In the genomic region with DNA sequence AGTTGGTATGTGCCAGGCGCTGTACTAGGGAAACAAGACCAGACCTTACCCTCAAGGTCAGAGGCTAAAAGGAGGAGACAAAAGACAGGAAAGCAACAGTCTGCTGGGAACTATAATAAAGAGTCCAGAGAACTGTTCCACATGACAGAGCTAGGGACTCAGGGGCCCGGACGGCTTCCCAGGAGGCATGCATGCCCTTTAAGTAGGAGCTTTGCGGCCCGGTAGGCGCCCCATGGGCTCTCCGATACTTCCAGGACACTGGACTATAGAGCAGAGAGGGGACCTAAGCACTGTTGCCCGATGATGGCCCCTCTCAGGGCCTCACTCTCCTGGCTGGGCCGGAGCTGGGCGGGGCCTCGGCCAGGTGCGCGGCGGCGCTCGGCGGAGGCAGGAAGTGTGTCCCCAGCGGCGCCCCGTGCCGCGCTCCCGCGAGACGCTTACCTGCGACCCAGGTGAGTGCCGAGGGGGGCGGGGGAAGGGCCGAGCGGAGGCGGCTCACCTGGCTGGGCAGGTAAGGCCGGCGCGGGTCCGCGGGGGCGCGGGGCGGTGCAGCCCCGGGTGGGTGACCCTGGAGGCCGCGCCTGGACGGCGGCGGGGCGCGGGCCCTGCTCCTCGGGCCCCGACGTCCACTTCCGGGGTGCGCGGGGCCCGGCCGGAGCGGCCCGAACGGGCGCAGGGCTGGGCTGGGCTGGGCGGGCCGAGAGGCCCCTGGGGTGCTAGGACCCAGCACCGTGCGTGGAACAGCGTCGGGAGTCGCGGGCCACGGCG, we compare ENCODE assay signal across 8 mouse cellular contexts. TPM values are rescaled to one million over a fixed set of nuclear protein-coding genes. Genes with fewer than 3 reads are reported as not detected.
DNase-seq lines count a peak whose midpoint lies in the region; ATAC-seq and TF ChIP-seq lines count a peak whose summit lies in the region.

Gene Kdf1 (plus strand): TSS at position 363 of the 768 bp plus-strand sequence.

- no peaks in the 10 kb centered on the region for H3K9me3 ChIP-seq in embryonic facial prominence, embryonic 15.5 days (replicated peaks)
- H3K9me3 ChIP-seq in kidney, embryonic 15.5 days (replicated peaks), result no peaks in the 10 kb centered on the region
- H3K9me3 ChIP-seq in lung, postnatal 0 days (ENCODE audit: low read length), result no peaks in the 10 kb centered on the region

- H3K4me2 ChIP-seq in embryonic facial prominence, embryonic 15.5 days (replicated peaks), result peak within 1 kb of the TSS; percentile 54
- peak within 1 kb of the TSS; percentile 67 for H3K4me2 ChIP-seq in kidney, embryonic 15.5 days
- H3K4me2 ChIP-seq in lung, postnatal 0 days (replicated peaks; ENCODE audit: low read depth, low read length), result peak within 1 kb of the TSS; percentile 48

- no peaks in the 10 kb centered on the region for H3K36me3 ChIP-seq in embryonic facial prominence, embryonic 15.5 days
- no peaks in the 10 kb centered on the region for H3K36me3 ChIP-seq in kidney, embryonic 15.5 days
- H3K36me3 ChIP-seq in lung, postnatal 0 days (ENCODE audit: insufficient read depth, low read length), result no peaks in the 10 kb centered on the region

- TF ChIP-seq CTCF in lung, postnatal 0 days (IDR thresholded peaks at IDR 0.05), result no peak

- H3K27ac ChIP-seq in embryonic facial prominence, embryonic 15.5 days (replicated peaks), result no peak within 1 kb of the TSS
- peak within 1 kb of the TSS; percentile 88 for H3K27ac ChIP-seq in kidney, embryonic 15.5 days
- H3K27ac ChIP-seq in lung, postnatal 0 days (ENCODE audit: low read length), result peak within 1 kb of the TSS; percentile 73

- H3K9ac ChIP-seq in embryonic facial prominence, embryonic 15.5 days, result peak within 1 kb of the TSS; percentile 37
- H3K9ac ChIP-seq in kidney, embryonic 15.5 days, result peak within 1 kb of the TSS; percentile 60
- peak within 1 kb of the TSS; percentile 60 for H3K9ac ChIP-seq in lung, postnatal 0 days (replicated peaks; ENCODE audit: low read depth)

- peak within 1 kb of the TSS; percentile 53 for H3K4me3 ChIP-seq in embryonic facial prominence, embryonic 15.5 days (replicated peaks)
- peak within 1 kb of the TSS; percentile 65 for H3K4me3 ChIP-seq in kidney, embryonic 15.5 days (replicated peaks)
- H3K4me3 ChIP-seq in lung, postnatal 0 days (ENCODE audit: low read depth, low read length), result peak within 1 kb of the TSS; percentile 54

- peaks cover 39% of the 10 kb centered on the region for H3K27me3 ChIP-seq in embryonic facial prominence, embryonic 15.5 days
- H3K27me3 ChIP-seq in kidney, embryonic 15.5 days, result peaks cover 52% of the 10 kb centered on the region
- peaks cover 12% of the 10 kb centered on the region for H3K27me3 ChIP-seq in lung, postnatal 0 days (replicated peaks; ENCODE audit: insufficient read depth, low read length)

- peak; percentile 74 for ATAC-seq in embryonic facial prominence, embryonic 15.5 days (ENCODE audit: insufficient number of reproducible peaks, low FRiP score, low TSS enrichment, low read depth)
- peak; percentile 89 for ATAC-seq in kidney, embryonic 15.5 days (replicated peaks; ENCODE audit: low FRiP score)
- ATAC-seq in lung, postnatal 0 days, result peak; percentile 97

- no peak for TF ChIP-seq EP300 in lung, postnatal 0 days (IDR thresholded peaks at IDR 0.05)

- 3% methylated on average over 69 of the region's 69 CpGs for WGBS in embryonic facial prominence, embryonic 15.5 days
- WGBS in kidney, embryonic 15.5 days, result 2% methylated on average over 62 of the region's 69 CpGs
- WGBS in lung, postnatal 0 days, result 2% methylated on average over 46 of the region's 69 CpGs

- DNase-seq in embryo, embryonic 11 days, result peak; percentile 24
- no peak for DNase-seq in embryo, embryonic 9.5 days (ENCODE audit: extremely low spot score)
- DNase-seq in lung, postnatal 0 days (ENCODE audit: low spot score), result peak; percentile 84
- DNase-seq in urinary bladder, postnatal 36 days (ENCODE audit: low spot score in 2 of 2), result peak; percentile 68 to 71
- no peak for DNase-seq in retina, embryonic 14.5 days (ENCODE audit: low spot score)
- no peak for DNase-seq in thymus, postnatal 0 days (ENCODE audit: low spot score)

- H3K4me1 ChIP-seq in embryonic facial prominence, embryonic 15.5 days, result peaks cover 9% of the 10 kb centered on the region; the same call in 1 of the 2 replicates
- H3K4me1 ChIP-seq in kidney, embryonic 15.5 days, result peaks cover 9% of the 10 kb centered on the region; the same call in 1 of the 2 replicates
- H3K4me1 ChIP-seq in lung, postnatal 0 days (ENCODE audit: insufficient read depth, low read depth, low read length), result no peaks in the 10 kb centered on the region

RNA-seq across cellular contexts. Expression of gene Kdf1, which starts in this region (rescaled TPM):
- polyA plus RNA-seq in embryonic facial prominence, embryonic 15.5 days (2015; fragmentation: Nextera tagmentation; extraction: Ambion mirVana), result 25.4 and 30.2 TPM in 2 replicates
- polyA plus RNA-seq in kidney, embryonic 15.5 days (2015; fragmentation: Nextera tagmentation; extraction: Ambion mirVana), result 22.0 and 22.4 TPM in 2 replicates
- polyA plus RNA-seq in lung, postnatal 0 days (2015; fragmentation: Nextera tagmentation; extraction: Ambion mirVana), result 24.8 TPM in 2 replicates
- polyA plus RNA-seq in thymus, postnatal 0 days (2015; fragmentation: Nextera tagmentation; extraction: Ambion mirVana), result 9.7 and 11.2 TPM in 2 replicates

Comparison
In these comparisons a context has a peak if more than half of its experiments do, and no peak if none do; other contexts are left out.
1. DNase-seq: peak in embryo, embryonic 11 days (single experiment), lung, postnatal 0 days (single experiment) and urinary bladder, postnatal 36 days (2 of 2); none in embryo, embryonic 9.5 days (single experiment), retina, embryonic 14.5 days (single experiment) and thymus, postnatal 0 days (single experiment).
2. Peak in every context shown above with its lines, with median percentiles within 50 percentile points of each other: ATAC-seq, H3K4me2 ChIP-seq, H3K4me3 ChIP-seq and H3K9ac ChIP-seq.